Mouse (Mus musculus) cerebellum, postnatal 36 days (tissue): Measurements from ENCODE around the gene Iqsec1.
A peak's percentile ranks its signal among the peaks of the same experiment; 100 is the strongest.

Experiments used
- DNase-seq, 2 experiments: peaks; one replicate each; pipeline ENCODE4 v3.0.0; 2021 to 2022; ENCODE audit warnings: mixed read lengths in 2 of 2

The Iqsec1 gene

GRCm38 (mm10) chr6:90988648-90989317 lies at the start of gene Iqsec1:
Iqsec1 (minus strand) TSS chr6:90988685.
- peak; percentile 38 to 59 for DNase-seq

DNA sequence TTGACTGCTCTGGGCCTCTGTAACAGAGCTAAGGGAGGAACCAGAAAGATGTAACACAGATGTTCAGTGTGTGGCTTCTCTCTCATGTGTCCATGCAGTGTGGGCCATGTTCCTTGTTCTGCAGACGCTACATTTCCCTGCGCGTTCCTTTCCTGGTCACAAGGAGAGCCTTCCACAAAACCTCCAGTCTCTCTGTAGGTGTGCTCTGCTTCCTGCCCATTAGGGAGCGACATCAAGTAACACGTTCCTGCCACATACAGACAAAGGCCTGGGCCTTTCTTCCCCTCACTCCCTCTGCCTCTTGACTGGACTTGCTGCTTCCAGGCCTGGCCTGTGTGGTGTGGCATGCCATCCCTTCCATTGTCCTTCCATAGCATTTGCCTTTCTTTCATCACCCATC lies 39.8 kb upstream of the Iqsec1 start:
- no peak for DNase-seq

GRCm38 (mm10) chr6:91020810-91021209 lies 32.3 kb upstream of the Iqsec1 start:
- DNase-seq: no peak

- peak; percentile 13 to 26 for DNase-seq
Observed at GRCm38 (mm10) chr6:91016600-91017230, 28.2 kb upstream of the Iqsec1 start.

DNA sequence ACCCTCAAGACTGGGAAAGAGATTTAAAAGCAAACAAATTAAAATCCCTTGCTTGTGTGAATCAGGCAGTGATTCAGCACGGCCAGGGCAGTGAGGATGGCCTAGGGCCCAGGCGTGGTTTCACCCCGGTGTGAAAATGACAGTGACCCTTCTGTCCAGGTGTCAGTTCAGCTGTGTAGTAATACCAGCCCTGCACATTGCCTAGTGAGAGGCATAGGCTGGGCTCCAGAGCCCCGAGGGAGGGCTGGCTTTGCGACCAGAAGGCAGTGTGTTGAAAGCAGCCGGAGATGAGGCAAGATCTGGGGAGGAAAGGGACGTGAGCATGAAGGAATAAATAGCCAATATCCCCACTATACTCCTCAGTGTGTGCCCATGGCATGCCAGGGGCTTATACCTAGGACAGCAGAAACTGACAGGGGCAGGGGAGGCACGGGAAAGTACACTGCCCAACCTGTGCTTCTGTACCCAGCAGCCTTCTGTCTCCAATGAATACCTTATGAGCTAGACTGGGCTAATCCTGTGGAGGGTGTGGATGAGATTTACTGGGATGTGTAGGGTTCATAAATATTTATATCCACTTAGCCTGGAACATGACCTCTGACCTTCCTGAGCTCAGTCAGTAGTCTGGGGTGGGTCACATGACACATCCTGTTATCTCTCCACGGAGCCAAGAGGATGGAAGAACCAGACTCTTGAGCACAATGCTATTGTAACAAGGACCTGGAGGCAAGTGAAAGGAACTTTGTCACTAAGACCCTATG lies 25.9 kb upstream of the Iqsec1 start:
- DNase-seq: no peak

GRCm38 (mm10) chr6:91012458-91012857 lies 24.0 kb upstream of the Iqsec1 start:
- DNase-seq: no peak

DNA sequence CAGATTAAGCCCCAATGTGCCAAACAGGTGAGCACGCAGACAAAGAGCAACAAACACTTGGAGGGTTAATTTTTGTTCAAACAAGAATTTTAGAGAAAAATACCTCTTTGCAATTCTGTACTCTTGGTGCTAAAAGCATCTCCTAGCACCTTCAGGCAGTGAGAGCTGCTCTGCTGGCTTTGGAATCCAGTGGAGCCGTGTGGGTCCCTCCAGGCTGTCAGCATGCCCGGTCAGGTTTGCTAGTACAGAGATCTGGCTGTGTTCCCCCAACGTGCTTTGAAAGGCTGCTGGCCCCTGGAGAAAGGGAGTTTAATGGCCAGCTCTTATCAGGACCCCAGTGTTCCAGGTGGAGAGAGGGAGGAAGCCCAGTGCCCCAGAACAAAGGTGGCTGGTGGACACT lies 23.1 kb upstream of the Iqsec1 start:
- no peak for DNase-seq

- no peak for DNase-seq
Observed at GRCm38 (mm10) chr6:91008284-91008830, 19.9 kb upstream of the Iqsec1 start.

DNA sequence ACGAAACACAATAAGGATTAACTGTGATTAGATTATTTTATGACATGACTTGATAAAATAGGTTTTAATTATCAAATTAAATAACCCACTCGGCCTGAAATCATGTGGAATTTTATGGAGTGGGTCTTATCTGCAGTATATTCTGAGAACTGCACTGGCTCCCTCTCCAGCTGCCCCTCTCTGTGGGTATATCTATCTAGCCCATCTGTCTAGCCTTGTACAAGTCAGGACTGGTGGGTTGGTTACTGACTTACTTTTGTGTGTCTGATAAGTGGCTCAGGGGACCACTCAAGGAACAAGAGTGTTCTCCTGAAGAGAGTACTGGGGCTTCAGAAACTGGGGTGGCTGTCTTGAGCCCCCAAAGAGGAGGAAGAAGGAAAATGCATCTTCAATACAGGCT lies 18.7 kb upstream of the Iqsec1 start:
- DNase-seq: no peak

- DNase-seq: no peak
Observed at GRCm38 (mm10) chr6:91004157-91004556, 15.7 kb upstream of the Iqsec1 start.

GRCm38 (mm10) chr6:91003310-91003995 lies 15.0 kb upstream of the Iqsec1 start:
- no peak for DNase-seq

GRCm38 (mm10) chr6:91001566-91001965 lies 13.1 kb upstream of the Iqsec1 start:
- no peak for DNase-seq

DNA sequence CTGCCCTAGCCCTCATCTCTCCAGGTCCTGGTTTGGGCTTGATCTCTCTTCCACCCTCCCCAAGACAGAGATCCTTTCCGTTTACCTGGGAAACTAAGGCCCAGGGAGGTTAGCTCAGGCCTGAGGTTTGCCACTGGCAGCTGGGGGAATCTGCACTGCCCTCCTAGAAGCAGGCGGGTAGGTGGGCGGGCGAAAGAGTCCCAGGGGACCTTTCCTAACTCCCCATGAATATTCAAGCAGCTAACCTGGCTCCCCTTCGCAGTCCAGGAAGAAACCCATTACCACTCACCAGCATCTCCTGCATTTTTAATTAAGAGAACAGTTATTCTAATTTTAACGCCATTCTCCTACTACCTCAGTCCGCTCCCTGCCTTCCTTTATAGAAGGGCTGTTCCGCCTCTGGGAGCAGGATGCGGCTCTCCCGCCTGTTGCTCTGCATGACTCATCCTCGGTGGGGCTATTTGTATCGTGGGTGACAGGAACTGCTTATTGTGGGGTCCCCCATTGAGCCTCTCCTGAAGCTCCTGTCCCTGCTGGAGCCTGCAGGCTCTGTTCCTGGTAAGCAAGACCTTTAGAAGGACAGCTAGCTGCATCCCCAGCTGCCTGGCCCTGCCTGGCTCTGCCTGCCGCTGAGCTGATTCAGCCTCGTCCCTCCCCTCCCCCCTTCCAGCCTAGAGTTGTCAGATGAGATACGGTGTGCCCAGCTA lies 12.5 kb upstream of the Iqsec1 start:
- peak in 1 of 2 experiments; percentile 18 for DNase-seq

GRCm38 (mm10) chr6:90999176-90999575 lies 10.7 kb upstream of the Iqsec1 start:
- no peak for DNase-seq

- no peak for DNase-seq
Observed at GRCm38 (mm10) chr6:90997025-90997424, 8.5 kb upstream of the Iqsec1 start.

- no peak for DNase-seq
Observed at GRCm38 (mm10) chr6:90996181-90996580, 7.7 kb upstream of the Iqsec1 start.

DNA sequence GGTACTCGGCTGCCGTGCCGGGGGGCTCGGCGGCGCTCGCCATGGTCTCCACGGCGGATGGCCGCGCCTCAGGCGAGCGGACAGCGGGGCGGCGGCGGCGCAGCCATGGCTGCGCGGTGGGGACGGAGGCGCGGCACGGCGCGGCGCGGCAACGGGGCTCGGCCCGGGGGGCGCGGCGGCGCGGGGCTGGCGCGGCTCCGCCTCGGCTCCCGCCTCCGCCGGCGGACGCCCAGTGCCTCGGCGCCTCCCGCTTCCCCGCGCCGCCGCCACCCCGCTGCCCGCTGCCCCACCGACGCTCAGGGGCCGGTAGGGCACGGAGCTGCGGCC lies 223 bp downstream of the Iqsec1 start:
- DNase-seq: no peak

GRCm38 (mm10) chr6:90987561-90988298 lies 755 bp downstream of the Iqsec1 start:
- peak; percentile 23 for DNase-seq

DNA sequence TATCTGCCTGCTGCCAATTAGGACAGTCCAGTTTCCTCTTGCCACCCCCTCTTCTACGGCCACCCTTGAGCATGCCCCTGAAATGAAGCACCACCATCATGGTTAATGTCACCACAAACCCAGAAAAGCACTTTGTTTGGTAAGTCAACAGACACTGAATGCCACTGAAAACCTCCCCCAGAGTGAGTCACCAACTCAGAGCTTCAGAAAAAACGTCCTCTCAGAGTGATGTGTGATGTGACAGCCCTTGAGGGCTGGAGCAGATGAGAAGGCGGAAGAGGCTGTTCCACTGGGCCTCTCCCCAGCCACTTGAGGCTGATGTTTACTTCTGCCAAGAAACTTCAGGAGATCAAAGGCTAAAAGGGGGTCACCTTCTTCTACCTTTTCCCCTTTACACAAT lies 4.4 kb downstream of the Iqsec1 start:
- DNase-seq: no peak

GRCm38 (mm10) chr6:90974279-90974678 lies 14.2 kb downstream of the Iqsec1 start:
- DNase-seq: no peak

DNA sequence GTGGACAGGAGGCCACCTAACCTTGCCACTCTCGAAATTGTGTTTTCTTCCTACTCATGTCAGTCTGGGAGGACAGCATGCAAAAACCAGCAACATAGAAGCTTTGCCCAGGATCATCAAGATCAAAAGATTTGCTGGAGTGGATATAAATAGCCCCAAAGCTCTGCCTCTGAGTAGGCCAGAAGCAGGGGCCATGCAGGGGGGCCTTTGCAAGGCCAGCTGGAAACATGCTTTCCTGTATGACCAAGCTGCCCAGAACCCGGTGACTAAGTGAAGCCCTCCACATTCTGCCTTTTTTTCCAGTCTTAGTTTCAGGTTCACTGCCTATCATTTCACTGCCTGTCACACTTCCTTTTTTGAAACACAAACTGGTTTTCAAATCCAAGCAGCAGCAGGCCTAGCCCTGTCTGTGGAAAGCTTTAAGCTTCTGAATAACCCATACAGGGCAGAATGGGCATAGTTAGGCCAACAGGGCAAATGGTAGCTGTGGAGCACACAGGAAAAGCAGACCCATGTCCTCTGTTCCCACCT lies 19.1 kb downstream of the Iqsec1 start:
- no peak for DNase-seq

GRCm38 (mm10) chr6:90953349-90953748 lies 35.1 kb downstream of the Iqsec1 start:
- DNase-seq: no peak
